Mouse (Mus musculus) gastrocnemius, postnatal 36 days (tissue): Measurements from ENCODE around the gene Mamdc4. TPM values are rescaled to one million over a fixed set of nuclear protein-coding genes. Genes with fewer than 3 reads are reported as not detected.

Source experiments
- DNase-seq, 2 experiments: peaks; one replicate each; pipeline ENCODE4 v3.0.0; 2022
- intact Hi-C: fragments of 180-260 bp; cut with DNase I; formaldehyde crosslinking; loops from one replicate; pipeline ENCODE4 v1.15.1; 2025
- total RNA-seq, 2 experiments: library from RNA; stranded (reverse); gene quantifications; 2 replicates each; pipeline ENCODE4 v1.2.3; 2021

Gene Mamdc4
- total RNA-seq, 2 experiments from 2014 or later = 0.74 to 4.7 TPM

- intact Hi-C loops = no loop called here
- no peak for DNase-seq
These were observed 8.5 kb upstream of the Mamdc4 start for GRCm38 (mm10) chr2:25583120-25583481.

- intact Hi-C loops = no loop called here
These were observed 7.9 kb upstream of the Mamdc4 start for GRCm38 (mm10) chr2:25582466-25583119.

GRCm38 (mm10) chr2:25581901-25582301 is 7.3 kb upstream of the Mamdc4 start:
- DNase-seq = no peak
- intact Hi-C loops = no loop called here

More at GRCm38 (mm10) chr2:25582466-25583119, 7.9 kb upstream of the Mamdc4 start:
- no peak for DNase-seq

GRCm38 (mm10) chr2:25581294-25581864 is 6.7 kb upstream of the Mamdc4 start, which contains the start of gene Ajm1:
Gene Ajm1 (minus strand): TSS chr2:25581757.
- intact Hi-C loops = no loop called here
- no peak for DNase-seq

- intact Hi-C loops = no loop called here
- DNase-seq = no peak
These were observed 6.0 kb upstream of the Mamdc4 start for GRCm38 (mm10) chr2:25580621-25581101.

- no peak for DNase-seq
- intact Hi-C loops = loop anchor here (5.0 kb wide), 1 partner anchor 158 kb away; the partner anchor contains the start of gene Fut7
These were observed 5.3 kb upstream of the Mamdc4 start for GRCm38 (mm10) chr2:25579737-25580460.

GRCm38 (mm10) chr2:25578796-25579736 is 4.4 kb upstream of the Mamdc4 start:
- no peak for DNase-seq
- intact Hi-C loops = loop anchor here (5.0 kb wide), 1 partner anchor 157 kb away; the partner anchor contains the start of gene Fut7

GRCm38 (mm10) chr2:25577951-25578795 is 3.5 kb upstream of the Mamdc4 start:
- no peak for DNase-seq
- intact Hi-C loops = loop anchor here (5.0 kb wide), 1 partner anchor 156 kb away; the partner anchor contains the start of gene Fut7

GRCm38 (mm10) chr2:25576965-25577891 is 2.6 kb upstream of the Mamdc4 start:
- no peak for DNase-seq
- intact Hi-C loops = loop anchor here (5.0 kb wide), 1 partner anchor 155 kb away; the partner anchor contains the start of gene Fut7

- intact Hi-C loops = loop anchor here (5.0 kb wide), 1 partner anchor 154 kb away; the partner anchor contains the start of gene Fut7
- DNase-seq = no peak
These were observed 1.6 kb upstream of the Mamdc4 start for GRCm38 (mm10) chr2:25576028-25576850.

GRCm38 (mm10) chr2:25575432-25576027 is 885 bp upstream of the Mamdc4 start:
- no peak for DNase-seq
- intact Hi-C loops = loop anchor here (5.0 kb wide), 1 partner anchor 153 kb away; the partner anchor contains the start of gene Fut7

- no peak for DNase-seq
- intact Hi-C loops = no loop called here
These were observed 509 bp downstream of the Mamdc4 start for GRCm38 (mm10) chr2:25574136-25574535.

GRCm38 (mm10) chr2:25573068-25573467 is 1.6 kb downstream of the Mamdc4 start:
- no peak for DNase-seq
- intact Hi-C loops = no loop called here

- intact Hi-C loops = no loop called here
- DNase-seq = no peak
These were observed 3.4 kb downstream of the Mamdc4 start for GRCm38 (mm10) chr2:25571221-25571620.

GRCm38 (mm10) chr2:25569323-25569722 is 5.3 kb downstream of the Mamdc4 start:
- no peak for DNase-seq
- intact Hi-C loops = no loop called here

GRCm38 (mm10) chr2:25568473-25569019 is 6.1 kb downstream of the Mamdc4 start:
- DNase-seq = no peak
- intact Hi-C loops = no loop called here
